In genomic region chr9:61384646-61385443, GRCm38 (mm10) we compare ENCODE assay signal across 10 mouse cellular contexts. TPM values are rescaled to one million over a fixed set of nuclear protein-coding genes. Genes with fewer than 3 reads are reported as not detected.
DNase-seq lines count a peak whose midpoint lies in the region; ATAC-seq lines count a peak whose summit lies in the region.
"Had no signal": no experiment of that assay in that cellular context is flagged by ENCODE, and none has a peak within 500 bp of the region (broad histone marks: within the 10 kb centered on the region; RNA-seq: fewer than 3 reads in every experiment).

No protein-coding gene starts in this region.

- peak overlapping the region; percentile 19; the same call in 1 of the 2 replicates for H3K27ac ChIP-seq in forebrain, embryonic 15.5 days (replicated peaks)
- no peak overlapping the region for H3K27ac ChIP-seq in limb, embryonic 15.5 days
- H3K27ac ChIP-seq in stomach, embryonic 15.5 days: no peak overlapping the region

- 8% methylated on average over 16 of the region's 16 CpGs for WGBS in forebrain, embryonic 15.5 days
- WGBS in limb, embryonic 15.5 days: 31% methylated on average over 16 of the region's 16 CpGs
- 42% methylated on average over 16 of the region's 16 CpGs for WGBS in stomach, embryonic 15.5 days

- peak; percentile 25 for DNase-seq in thymus, postnatal 25 days
- no peak for DNase-seq in thymus, postnatal 10 days (ENCODE audit: low spot score in 2 of 2)
- no peak for DNase-seq in heart, postnatal 25 days (ENCODE audit: low spot score)
- no peak for DNase-seq in urinary bladder, adult 2 months (ENCODE audit: low spot score)
- no peak for DNase-seq in frontal cortex, postnatal 25 days (ENCODE audit: low spot score in 2 of 2)
- DNase-seq: gastrocnemius, postnatal 14 days had no signal

- H3K27me3 ChIP-seq in forebrain, embryonic 15.5 days: no peaks in the 10 kb centered on the region
- H3K27me3 ChIP-seq in limb, embryonic 15.5 days: no peaks in the 10 kb centered on the region
- no peaks in the 10 kb centered on the region for H3K27me3 ChIP-seq in stomach, embryonic 15.5 days (replicated peaks)

- H3K9me3 ChIP-seq in forebrain, embryonic 15.5 days: no peaks in the 10 kb centered on the region
- H3K9me3 ChIP-seq in limb, embryonic 15.5 days: no peaks in the 10 kb centered on the region
- H3K9me3 ChIP-seq in stomach, embryonic 15.5 days: no peaks in the 10 kb centered on the region
- H3K9me3 ChIP-seq: G1E had no signal

- peaks cover 12% of the 10 kb centered on the region for H3K36me3 ChIP-seq in forebrain, embryonic 15.5 days
- peaks cover 44% of the 10 kb centered on the region for H3K36me3 ChIP-seq in limb, embryonic 15.5 days
- H3K36me3 ChIP-seq in stomach, embryonic 15.5 days: peaks cover 20% of the 10 kb centered on the region; the same call in 1 of the 2 replicates

- intact Hi-C loops in heart, postnatal 25 days (cut with DNase I): no loop called here

- no peak overlapping the region for H3K9ac ChIP-seq in forebrain, embryonic 15.5 days (replicated peaks)
- H3K9ac ChIP-seq in limb, embryonic 15.5 days: no peak overlapping the region
- H3K9ac ChIP-seq in stomach, embryonic 15.5 days: no peak overlapping the region

- peak overlapping the region; percentile 24 for H3K4me2 ChIP-seq in forebrain, embryonic 15.5 days (replicated peaks)
- H3K4me2 ChIP-seq in limb, embryonic 15.5 days: peak overlapping the region; percentile 10; the same call in 1 of the 2 replicates
- H3K4me2 ChIP-seq in stomach, embryonic 15.5 days: 0 out of 2 replicates have a peak overlapping the region, but pooled peaks have one; percentile 10

- no peak; the same call in 1 of the 2 replicates for ATAC-seq in forebrain, embryonic 15.5 days (replicated peaks)
- ATAC-seq in limb, embryonic 15.5 days (ENCODE audit: insufficient number of reproducible peaks, low FRiP score, low TSS enrichment, low read depth): no peak
- ATAC-seq in stomach, embryonic 15.5 days (ENCODE audit: insufficient read depth, low FRiP score, low read depth): no peak

- H3K4me3 ChIP-seq in forebrain, embryonic 15.5 days: no peak overlapping the region
- no peak overlapping the region for H3K4me3 ChIP-seq in limb, embryonic 15.5 days
- H3K4me3 ChIP-seq in stomach, embryonic 15.5 days (replicated peaks): no peak overlapping the region

- H3K4me1 ChIP-seq in forebrain, embryonic 15.5 days: peaks cover 95% of the 10 kb centered on the region
- peaks cover 80% of the 10 kb centered on the region for H3K4me1 ChIP-seq in limb, embryonic 15.5 days
- peaks cover 72% of the 10 kb centered on the region for H3K4me1 ChIP-seq in stomach, embryonic 15.5 days

RNA-seq across cellular contexts. Expression of gene Tle3, which starts 12.7 kb away (rescaled TPM):
- polyA plus RNA-seq in forebrain, embryonic 15.5 days (2015; fragmentation: Nextera tagmentation; extraction: Ambion mirVana): 39.9 and 40.9 TPM in 2 replicates
- polyA plus RNA-seq in limb, embryonic 15.5 days (2015; fragmentation: Nextera tagmentation; extraction: Ambion mirVana): 38.0 and 42.9 TPM in 2 replicates
- 24.3 and 25.4 TPM in 2 replicates for polyA plus RNA-seq in stomach, embryonic 15.5 days (2015; fragmentation: Nextera tagmentation; extraction: Ambion mirVana)
- 10 to 100 TPM; 15.5 to 17.4 TPM for total RNA-seq in heart, postnatal 25 days (2021)
- polyA plus RNA-seq in urinary bladder, adult 2 months (2012; rRNA removed): 39.4 and 49.1 TPM in 2 replicates
